Mouse (Mus musculus): Measurements from ENCODE around the gene Dusp23. TPM values are rescaled to one million over a fixed set of nuclear protein-coding genes. Genes with fewer than 3 reads are reported as not detected.

The Dusp23 gene
- total RNA-seq, 1 experiment, result 0.13 TPM

DNA sequence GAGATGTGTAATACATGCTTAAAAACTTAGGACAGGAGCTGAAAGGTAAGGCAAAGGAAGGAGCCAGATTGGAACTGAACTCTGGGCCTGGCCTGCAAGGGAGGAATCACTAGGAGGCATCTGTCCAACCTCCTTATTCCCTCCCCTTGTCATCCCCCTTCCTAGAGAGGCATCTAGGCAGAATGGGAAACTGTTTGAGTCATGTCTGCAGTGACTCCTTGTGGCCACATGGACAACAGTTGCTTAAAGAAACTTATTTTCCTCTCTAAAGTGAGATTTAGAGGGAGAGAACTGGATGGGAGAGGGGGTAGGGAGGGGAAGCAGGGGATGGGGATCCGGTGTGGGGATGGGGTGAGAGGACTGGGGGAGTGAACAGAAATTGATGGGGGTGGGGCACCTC is 20.0 kb downstream of the Dusp23 start:
- Histone ChIP-seq H3K4me1 (ENCODE audit: control insufficient read depth in 2 of 2, insufficient read depth in 2 of 2, low read length in 2 of 2, poor library complexity in 1 of 2) (0 out of 4 replicates have a peak, but pooled peaks cover 0 to 1% of the 10 kb centered on the region in 2 experiments), H3K4me3 (ENCODE audit: insufficient read depth in 1 of 2, low read depth in 1 of 2, low read length in 2 of 2, poor library complexity in 1 of 2, severe bottlenecking in 1 of 2) (no peak overlapping the region), H3K36me3 (ENCODE audit: control insufficient read depth, insufficient read depth, low read length, poor library complexity, severe bottlenecking) (no peaks in the 10 kb centered on the region), H3K9ac (ENCODE audit: insufficient read depth, low read depth, low read length, poor library complexity, severe bottlenecking) (no peak overlapping the region), H3K27ac (ENCODE audit: insufficient read depth, low read depth, low read length, poor library complexity, severe bottlenecking) (no peak overlapping the region), H3K9me3 (ENCODE audit: control insufficient read depth, insufficient read depth, low read depth, low read length) (no peaks in the 10 kb centered on the region)
- in situ Hi-C loops (cut with MboI; ENCODE audit: low sequenced_read_pairs in 2 of 2, unreplicated experiment in 2 of 2), result no loop called here
- no peak for DNase-seq (ENCODE audit: low read depth, low spot score)
- TF ChIP-seq CHD2 (IDR thresholded peaks at IDR 0.05; ENCODE audit: low read depth, low read length) (no peak), HCFC1 (IDR thresholded peaks at IDR 0.05; ENCODE audit: borderline replicate concordance, insufficient read depth, low read length) (no peak)

- Histone ChIP-seq H3K4me3 (ENCODE audit: insufficient read depth in 1 of 2, low read depth in 1 of 2, low read length in 2 of 2, poor library complexity in 1 of 2, severe bottlenecking in 1 of 2) (no peak overlapping the region), H3K4me1 (ENCODE audit: control insufficient read depth in 2 of 2, insufficient read depth in 2 of 2, low read length in 2 of 2, poor library complexity in 1 of 2) (no peaks in the 10 kb centered on the region), H3K9ac (ENCODE audit: insufficient read depth, low read depth, low read length, poor library complexity, severe bottlenecking) (no peak overlapping the region), H3K9me3 (ENCODE audit: control insufficient read depth, insufficient read depth, low read depth, low read length) (no peaks in the 10 kb centered on the region), H3K36me3 (ENCODE audit: control insufficient read depth, insufficient read depth, low read length, poor library complexity, severe bottlenecking) (no peaks in the 10 kb centered on the region), H3K27ac (ENCODE audit: insufficient read depth, low read depth, low read length, poor library complexity, severe bottlenecking) (no peak overlapping the region)
- TF ChIP-seq ZC3H11A (IDR thresholded peaks at IDR 0.05; ENCODE audit: borderline replicate concordance, low read depth, low read length) (no peak), CHD2 (IDR thresholded peaks at IDR 0.05; ENCODE audit: low read depth, low read length) (no peak)
- DNase-seq (ENCODE audit: low read depth, low spot score), result no peak
- in situ Hi-C loops (cut with MboI; ENCODE audit: low sequenced_read_pairs in 2 of 2, unreplicated experiment in 2 of 2), result no loop called here
Measured at GRCm38 (mm10) chr1:172611304-172611703, 21.5 kb downstream of the Dusp23 start.

DNA sequence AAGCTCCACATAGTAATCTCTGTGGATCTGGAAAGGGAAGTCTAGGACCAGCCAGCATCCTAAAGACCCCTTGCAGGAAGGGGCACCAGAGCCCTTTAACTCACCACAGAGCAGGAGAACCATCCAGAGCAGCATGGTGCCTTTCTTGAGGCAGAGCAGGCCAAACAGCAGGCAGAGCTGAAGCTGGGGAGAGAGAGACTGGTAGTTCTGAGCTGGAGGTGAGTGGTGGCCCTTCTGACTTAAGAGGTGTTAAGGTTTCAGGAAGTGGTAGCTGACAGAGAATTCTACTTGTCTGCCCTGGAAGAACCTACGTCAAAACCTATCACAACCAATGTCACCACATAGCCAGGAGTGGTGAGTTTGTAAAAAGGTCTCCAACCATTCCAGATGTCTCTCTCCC is 30.4 kb downstream of the Dusp23 start, which contains the start of gene Fcrl6:
Gene Fcrl6 (minus strand): TSS at position 226 of the 400 bp plus-strand sequence.
- Histone ChIP-seq H3K4me1 (ENCODE audit: control insufficient read depth in 2 of 2, insufficient read depth in 2 of 2, low read length in 2 of 2, poor library complexity in 1 of 2) (no peaks in the 10 kb centered on the region), H3K36me3 (ENCODE audit: control insufficient read depth, insufficient read depth, low read length, poor library complexity, severe bottlenecking) (no peaks in the 10 kb centered on the region), H3K27ac (ENCODE audit: insufficient read depth, low read depth, low read length, poor library complexity, severe bottlenecking) (no peak within 1 kb of the TSS), H3K9me3 (ENCODE audit: control insufficient read depth, insufficient read depth, low read depth, low read length) (no peaks in the 10 kb centered on the region), H3K9ac (ENCODE audit: insufficient read depth, low read depth, low read length, poor library complexity, severe bottlenecking) (no peak within 1 kb of the TSS), H3K4me3 (ENCODE audit: insufficient read depth in 1 of 2, low read depth in 1 of 2, low read length in 2 of 2, poor library complexity in 1 of 2, severe bottlenecking in 1 of 2) (no peak within 1 kb of the TSS)
- no peak for DNase-seq (ENCODE audit: low read depth, low spot score)
- in situ Hi-C loops (cut with MboI; ENCODE audit: low sequenced_read_pairs in 2 of 2, unreplicated experiment in 2 of 2), result no loop called here
- TF ChIP-seq HCFC1 (IDR thresholded peaks at IDR 0.05; ENCODE audit: borderline replicate concordance, insufficient read depth, low read length), result no peak
- TF ChIP-seq ZC3H11A (IDR thresholded peaks at IDR 0.05; ENCODE audit: borderline replicate concordance, low read depth, low read length), result no peak
- no peak for TF ChIP-seq ZNF384 (IDR thresholded peaks at IDR 0.05; ENCODE audit: low read depth, low read length)
- TF ChIP-seq MAFK (IDR thresholded peaks at IDR 0.05; ENCODE audit: insufficient read depth, low read depth, low read length), result no peak
- no peak for TF ChIP-seq CHD2 (IDR thresholded peaks at IDR 0.05; ENCODE audit: low read depth, low read length)

- H3K4me3 ChIP-seq (ENCODE audit: insufficient read depth in 1 of 2, low read depth in 1 of 2, low read length in 2 of 2, poor library complexity in 1 of 2, severe bottlenecking in 1 of 2), result no peak overlapping the region
- in situ Hi-C loops (cut with MboI; ENCODE audit: low sequenced_read_pairs in 2 of 2, unreplicated experiment in 2 of 2), result no loop called here
- TF ChIP-seq MAFK (IDR thresholded peaks at IDR 0.05; ENCODE audit: insufficient read depth, low read depth, low read length) (no peak), HCFC1 (IDR thresholded peaks at IDR 0.05; ENCODE audit: borderline replicate concordance, insufficient read depth, low read length) (no peak), ZNF384 (IDR thresholded peaks at IDR 0.05; ENCODE audit: low read depth, low read length) (no peak), CHD2 (IDR thresholded peaks at IDR 0.05; ENCODE audit: low read depth, low read length) (no peak), ZC3H11A (IDR thresholded peaks at IDR 0.05; ENCODE audit: borderline replicate concordance, low read depth, low read length) (0 out of 2 replicates have a peak, but pooled peaks have one; percentile 28)
- H3K36me3 ChIP-seq (ENCODE audit: control insufficient read depth, insufficient read depth, low read length, poor library complexity, severe bottlenecking), result no peaks in the 10 kb centered on the region
- no peak overlapping the region for H3K27ac ChIP-seq (ENCODE audit: insufficient read depth, low read depth, low read length, poor library complexity, severe bottlenecking)
- DNase-seq (ENCODE audit: low read depth, low spot score), result peak; percentile 51
- H3K9ac ChIP-seq (ENCODE audit: insufficient read depth, low read depth, low read length, poor library complexity, severe bottlenecking), result no peak overlapping the region
- H3K4me1 ChIP-seq (ENCODE audit: control insufficient read depth in 2 of 2, insufficient read depth in 2 of 2, low read length in 2 of 2, poor library complexity in 1 of 2), result no peaks in the 10 kb centered on the region
- H3K9me3 ChIP-seq (ENCODE audit: control insufficient read depth, insufficient read depth, low read depth, low read length), result no peaks in the 10 kb centered on the region
Measured at GRCm38 (mm10) chr1:172594495-172594894, 38.3 kb downstream of the Dusp23 start.

- TF ChIP-seq ZNF384 (IDR thresholded peaks at IDR 0.05; ENCODE audit: low read depth, low read length), result no peak
- in situ Hi-C loops (cut with MboI; ENCODE audit: low sequenced_read_pairs in 2 of 2, unreplicated experiment in 2 of 2), result no loop called here
- no peaks in the 10 kb centered on the region for H3K36me3 ChIP-seq (ENCODE audit: control insufficient read depth, insufficient read depth, low read length, poor library complexity, severe bottlenecking)
- no peak overlapping the region for H3K27ac ChIP-seq (ENCODE audit: insufficient read depth, low read depth, low read length, poor library complexity, severe bottlenecking)
- no peak for DNase-seq (ENCODE audit: low read depth, low spot score)
- H3K9me3 ChIP-seq (ENCODE audit: control insufficient read depth, insufficient read depth, low read depth, low read length), result no peaks in the 10 kb centered on the region
- no peak overlapping the region for H3K4me3 ChIP-seq (ENCODE audit: insufficient read depth in 1 of 2, low read depth in 1 of 2, low read length in 2 of 2, poor library complexity in 1 of 2, severe bottlenecking in 1 of 2)
- no peaks in the 10 kb centered on the region for H3K4me1 ChIP-seq (ENCODE audit: control insufficient read depth in 2 of 2, insufficient read depth in 2 of 2, low read length in 2 of 2, poor library complexity in 1 of 2)
- H3K9ac ChIP-seq (ENCODE audit: insufficient read depth, low read depth, low read length, poor library complexity, severe bottlenecking), result no peak overlapping the region
Measured at GRCm38 (mm10) chr1:172593956-172594355, 38.8 kb downstream of the Dusp23 start.

Data from ES-E14 (cell line).